ENCODE assay signal across 7 mouse cellular contexts in genomic region chr8:84201545-84202245, GRCm38 (mm10). TPM values are rescaled to one million over a fixed set of nuclear protein-coding genes. Genes with fewer than 3 reads are reported as not detected.
A peak's percentile ranks its signal among the peaks of the same experiment; 100 is the strongest.
DNase-seq lines count a peak whose midpoint lies in the region; ATAC-seq and TF ChIP-seq lines count a peak whose summit lies in the region.

No protein-coding gene starts in this region.

- peak overlapping the region; percentile 36; the same call in 1 of the 2 replicates for H3K27ac ChIP-seq in MEL (ENCODE audit: control insufficient read depth, low read depth, low read length)
- H3K27ac ChIP-seq in forebrain, embryonic 13.5 days = peak overlapping the region; percentile 89

- no peak for TF ChIP-seq EP300 in MEL (IDR thresholded peaks at IDR 0.05; ENCODE audit: low read depth in 1 of 2, low read length in 2 of 2)

- DNase-seq in B cell, adult 2 months = peak; percentile 72 to 76
- DNase-seq in MEL (ENCODE audit: low read depth, low spot score) = peak; percentile 68
- peak; percentile 87 to 90 for DNase-seq in heart, postnatal 36 days
- DNase-seq in left cerebral cortex, postnatal 4 days = peak; percentile 35
- DNase-seq in embryo, embryonic 11 days = no peak

- ATAC-seq in forebrain, embryonic 13.5 days = no peak
- ATAC-seq in megakaryocyte progenitor cell, adult 5-6 weeks (replicated peaks; ENCODE audit: poor library complexity) = 0 out of 2 replicates have a peak, but pooled peaks have one; percentile 7

- 64% methylated on average over 15 of the region's 15 CpGs for WGBS in forebrain, embryonic 13.5 days

- no peak for TF ChIP-seq CTCF in MEL (IDR thresholded peaks at IDR 0.05 in 2 of 3, conservative IDR thresholded peaks at IDR 0.05 in 1 of 3; ENCODE audit: control insufficient read depth in 1 of 3, insufficient read depth in 1 of 3, low read depth in 2 of 3, low read length in 3 of 3, poor library complexity in 1 of 3, severe bottlenecking in 1 of 3)

- H3K27me3 ChIP-seq in MEL (ENCODE audit: control insufficient read depth in 1 of 2, insufficient read depth in 2 of 2, low read length in 2 of 2) = no peaks in the 10 kb centered on the region
- no peaks in the 10 kb centered on the region for H3K27me3 ChIP-seq in forebrain, embryonic 13.5 days

- peak overlapping the region; percentile 76 for H3K9ac ChIP-seq in MEL (ENCODE audit: control insufficient read depth, low read depth, low read length, poor library complexity, severe bottlenecking)
- peak overlapping the region; percentile 73 for H3K9ac ChIP-seq in forebrain, embryonic 13.5 days

- peaks cover 0 to 35% of the 10 kb centered on the region in 2 experiments for H3K4me1 ChIP-seq in MEL (ENCODE audit: control insufficient read depth in 1 of 2, insufficient read depth in 2 of 2, low read length in 2 of 2)
- peaks cover 69% of the 10 kb centered on the region for H3K4me1 ChIP-seq in forebrain, embryonic 13.5 days

- no peaks in the 10 kb centered on the region for H3K9me3 ChIP-seq in MEL (replicated peaks; ENCODE audit: insufficient read depth, low read length)
- H3K9me3 ChIP-seq in forebrain, embryonic 13.5 days (replicated peaks) = no peaks in the 10 kb centered on the region

- no peak; a peak in 1 of 4 replicates for TF ChIP-seq POLR2A in MEL (IDR thresholded peaks at IDR 0.05; ENCODE audit: control insufficient read depth in 1 of 2, insufficient read depth in 1 of 2, low read depth in 1 of 2, low read length in 2 of 2, poor library complexity in 1 of 2)

- intact Hi-C loops in heart, postnatal 36 days (cut with DNase I) = loop anchor here (5.0 to 10.0 kb wide), 3 partner anchors 457 to 781 kb away; partner anchors contain the start of genes Adgre5 and Ier2
- intact Hi-C loops in left cerebral cortex, postnatal 4 days (cut with DNase I) = no loop called here

- TF ChIP-seq RAD21 in MEL (IDR thresholded peaks at IDR 0.05; ENCODE audit: low read depth, low read length) = no peak

- peak overlapping the region; percentile 60 to 91 for H3K4me3 ChIP-seq in MEL (ENCODE audit: control insufficient read depth in 1 of 2, insufficient read depth in 1 of 2, low read depth in 2 of 2, low read length in 2 of 2)
- peak overlapping the region; percentile 49 for H3K4me3 ChIP-seq in forebrain, embryonic 13.5 days

- peaks cover 4% of the 10 kb centered on the region; the same call in 1 of the 2 replicates for H3K79me2 ChIP-seq in MEL (ENCODE audit: control insufficient read depth, insufficient read depth, low read length, poor library complexity)

- H3K36me3 ChIP-seq in MEL (ENCODE audit: control insufficient read depth in 1 of 2, insufficient read depth in 2 of 2, low read length in 2 of 2) = peaks cover 0 to 7% of the 10 kb centered on the region in 2 experiments; a peak in 1 of 4 replicates
- H3K36me3 ChIP-seq in forebrain, embryonic 13.5 days (ENCODE audit: poor library complexity, severe bottlenecking) = no peaks in the 10 kb centered on the region; the same call in 1 of the 2 replicates

- H3K4me2 ChIP-seq in forebrain, embryonic 13.5 days = peak overlapping the region; percentile 83

TF ChIP-seq in MEL, 35 proteins besides CTCF, POLR2A, EP300 and RAD21:
- TF ChIP-seq MYC (IDR thresholded peaks at IDR 0.05; ENCODE audit: low read depth, low read length) = peak; percentile 10; the same call in 1 of the 2 replicates
- TF ChIP-seq SIN3A (IDR thresholded peaks at IDR 0.05; ENCODE audit: low read length) = 0 out of 2 replicates have a peak, but pooled peaks have one; percentile 59
- TF ChIP-seq NRF1 (IDR thresholded peaks at IDR 0.05; ENCODE audit: insufficient read depth, low read depth, low read length, poor library complexity, severe bottlenecking) = 0 out of 2 replicates have a peak, but pooled peaks have one; percentile 24
- peak; percentile 61 for TF ChIP-seq MXI1 (IDR thresholded peaks at IDR 0.05; ENCODE audit: low read depth, low read length)
- TF ChIP-seq MAX (IDR thresholded peaks at IDR 0.05; ENCODE audit: low read length) = peak; percentile 11
- 0 out of 2 replicates have a peak, but pooled peaks have one; percentile 35 for TF ChIP-seq BHLHE40 (IDR thresholded peaks at IDR 0.05; ENCODE audit: borderline replicate concordance, low read depth, low read length)
- TF ChIP-seq POLR2AphosphoS2 (IDR thresholded peaks at IDR 0.05; ENCODE audit: low read length) = no peak
- no peak for TF ChIP-seq E2F4 (IDR thresholded peaks at IDR 0.05; ENCODE audit: borderline replicate concordance, low read depth, low read length)
TF ChIP-seq in MEL: peak in this region for 6.

RNA-seq across cellular contexts. Expression of gene Nanos3, which starts 16.7 kb away (rescaled TPM):
- 0.56 and 2.0 TPM in 2 replicates for total RNA-seq in MEL (2012; rRNA removed)
- polyA plus RNA-seq in MEL (2012; ENCODE audit: insufficient read depth in 1 of 2, insufficient read length in 2 of 2, low read depth in 1 of 2, low replicate concordance in 2 of 2, missing spikeins in 1 of 2) = 1 to 10 TPM in 1 of 2 experiments, not detected in 1; 1.7 TPM
- 4.7 and 6.5 TPM in 2 replicates for polyA plus RNA-seq in forebrain, embryonic 13.5 days (2015; fragmentation: Nextera tagmentation; extraction: Ambion mirVana)
- total RNA-seq in heart, postnatal 36 days (2021) = under 1 TPM; 0.80 to 0.95 TPM
- total RNA-seq in left cerebral cortex, postnatal 4 days (2021) = 10 to 100 TPM in 1 of 2 experiments, 1 to 10 TPM in 1; 8.1 to 11.4 TPM
- total RNA-seq in megakaryocyte progenitor cell, adult 5-6 weeks (2015) = 0.54 and 1.7 TPM in 2 replicates
- total RNA-seq in megakaryocyte progenitor cell, adult 5-6 weeks (2017) = 3.5 TPM in 1 of 2 replicates, not detected in the other

RNA-seq across cellular contexts. Expression of gene Zswim4, which starts 35.2 kb away (rescaled TPM):
- 3.6 and 4.4 TPM in 2 replicates for total RNA-seq in MEL (2012; rRNA removed)
- polyA plus RNA-seq in MEL (2012; ENCODE audit: insufficient read depth in 1 of 2, insufficient read length in 2 of 2, low read depth in 1 of 2, low replicate concordance in 2 of 2, missing spikeins in 1 of 2) = 1 to 10 TPM in 1 of 2 experiments, not detected in 1; 7.4 TPM
- polyA plus RNA-seq in forebrain, embryonic 13.5 days (2015; fragmentation: Nextera tagmentation; extraction: Ambion mirVana) = 43.1 and 44.0 TPM in 2 replicates
- total RNA-seq in heart, postnatal 36 days (2021) = 10 to 100 TPM in 1 of 2 experiments, 1 to 10 TPM in 1; 9.5 to 11.0 TPM
- total RNA-seq in left cerebral cortex, postnatal 4 days (2021) = 10 to 100 TPM; 22.9 to 23.3 TPM
- 3.2 and 3.4 TPM in 2 replicates for total RNA-seq in megakaryocyte progenitor cell, adult 5-6 weeks (2015)
- 4.2 and 5.0 TPM in 2 replicates for total RNA-seq in megakaryocyte progenitor cell, adult 5-6 weeks (2017)

RNA-seq across cellular contexts. Expression of gene D8Ertd738e, which starts 47.8 kb away (rescaled TPM):
- total RNA-seq in MEL (2012; rRNA removed) = 159 and 164 TPM in 2 replicates
- polyA plus RNA-seq in MEL (2012; ENCODE audit: insufficient read depth in 1 of 2, insufficient read length in 2 of 2, low read depth in 1 of 2, low replicate concordance in 2 of 2, missing spikeins in 1 of 2) = 100 to 1,000 TPM in 1 of 2 experiments, not detected in 1; 149 TPM
- 294 and 310 TPM in 2 replicates for polyA plus RNA-seq in forebrain, embryonic 13.5 days (2015; fragmentation: Nextera tagmentation; extraction: Ambion mirVana)
- total RNA-seq in heart, postnatal 36 days (2021) = 100 to 1,000 TPM; 231 to 232 TPM
- total RNA-seq in left cerebral cortex, postnatal 4 days (2021) = 100 to 1,000 TPM; 105 to 120 TPM
- total RNA-seq in megakaryocyte progenitor cell, adult 5-6 weeks (2015) = 121 and 132 TPM in 2 replicates
- total RNA-seq in megakaryocyte progenitor cell, adult 5-6 weeks (2017) = 63.4 and 107 TPM in 2 replicates

RNA-seq across cellular contexts. Expression of gene 4930432K21Rik, which starts 53.9 kb away (rescaled TPM):
- 1.3 and 2.2 TPM in 2 replicates for total RNA-seq in MEL (2012; rRNA removed)
- 1 to 10 TPM in 1 of 2 experiments, not detected in 1; 3.0 TPM for polyA plus RNA-seq in MEL (2012; ENCODE audit: insufficient read depth in 1 of 2, insufficient read length in 2 of 2, low read depth in 1 of 2, low replicate concordance in 2 of 2, missing spikeins in 1 of 2)
- polyA plus RNA-seq in forebrain, embryonic 13.5 days (2015; fragmentation: Nextera tagmentation; extraction: Ambion mirVana) = 2.2 and 2.3 TPM in 2 replicates
- under 1 TPM in 1 of 2 experiments, not detected in 1; 0.36 TPM for total RNA-seq in heart, postnatal 36 days (2021)
- 1 to 10 TPM; 1.7 to 2.1 TPM for total RNA-seq in left cerebral cortex, postnatal 4 days (2021)
- total RNA-seq in megakaryocyte progenitor cell, adult 5-6 weeks (2015) = 0.17 and 0.32 TPM in 2 replicates
- total RNA-seq in megakaryocyte progenitor cell, adult 5-6 weeks (2017) = 2.1 and 2.2 TPM in 2 replicates

RNA-seq across cellular contexts. Expression of gene Cc2d1a, which starts 54.0 kb away (rescaled TPM):
- total RNA-seq in MEL (2012; rRNA removed) = 7.3 and 9.1 TPM in 2 replicates
- polyA plus RNA-seq in MEL (2012; ENCODE audit: insufficient read depth in 1 of 2, insufficient read length in 2 of 2, low read depth in 1 of 2, low replicate concordance in 2 of 2, missing spikeins in 1 of 2) = 10 to 100 TPM in 1 of 2 experiments, not detected in 1; 18.7 TPM
- 18.6 and 24.1 TPM in 2 replicates for polyA plus RNA-seq in forebrain, embryonic 13.5 days (2015; fragmentation: Nextera tagmentation; extraction: Ambion mirVana)
- 10 to 100 TPM; 14.5 to 15.8 TPM for total RNA-seq in heart, postnatal 36 days (2021)
- total RNA-seq in left cerebral cortex, postnatal 4 days (2021) = 10 to 100 TPM; 74.9 to 80.8 TPM
- 7.3 and 8.0 TPM in 2 replicates for total RNA-seq in megakaryocyte progenitor cell, adult 5-6 weeks (2015)
- total RNA-seq in megakaryocyte progenitor cell, adult 5-6 weeks (2017) = 5.7 and 8.0 TPM in 2 replicates
